Mouse (Mus musculus) stomach, postnatal 0 days (tissue): Measurements from ENCODE around the gene Acbd3. TPM values are rescaled to one million over a fixed set of nuclear protein-coding genes. Genes with fewer than 3 reads are reported as not detected.

Experiments
- ATAC-seq: fragments of 200-750 bp; cut with Nextera tagmentation; 2 replicates; pipeline ENCODE4 v1.8.0; 2017; ENCODE audit not compliant: low FRiP score, low TSS enrichment
- DNase-seq: peaks from one replicate; pipeline ENCODE4 v3.0.0-alpha.2; 2016; ENCODE audit warnings: low spot score
- H3K27ac ChIP-seq: fragments of 300-500 bp; sonication (generic); replicated peaks from 2 replicates; pipeline ENCODE4 v1.5.1; 2014; ENCODE audit warnings: mild to moderate bottlenecking, control low read depth
- H3K27me3 ChIP-seq: fragments of 300-500 bp; sonication (generic); 2 replicates; pipeline ENCODE4 v1.6.1; 2014; ENCODE audit warnings: low read length; ENCODE audit not compliant: control insufficient read depth, insufficient read depth
- H3K36me3 ChIP-seq: fragments of 300-500 bp; sonication (generic); 2 replicates; pipeline ENCODE4 v1.6.1; 2014; ENCODE audit warnings: low read length, mixed read lengths; ENCODE audit not compliant: control insufficient read depth, insufficient read depth
- H3K4me1 ChIP-seq: fragments of 300-500 bp; sonication (generic); replicated peaks from 2 replicates; pipeline ENCODE4 v1.6.1; 2014; ENCODE audit warnings: antibody characterized with exemption; ENCODE audit not compliant: control insufficient read depth, insufficient read depth
- H3K4me2 ChIP-seq: fragments of 300-500 bp; sonication (generic); replicated peaks from 2 replicates; pipeline ENCODE4 v1.6.1; 2014; ENCODE audit warnings: low read depth, mild to moderate bottlenecking, control low read depth, moderate library complexity
- H3K4me3 ChIP-seq: fragments of 300-500 bp; sonication (generic); 2 replicates; pipeline ENCODE4 v1.5.1; 2014; ENCODE audit warnings: low read depth, low read length, control low read depth
- H3K9ac ChIP-seq: fragments of 300-500 bp; sonication (generic); 2 replicates; pipeline ENCODE4 v1.6.1; 2014; ENCODE audit warnings: mild to moderate bottlenecking, low read length, control low read depth, mixed read lengths
- H3K9me3 ChIP-seq: fragments of 300-500 bp; sonication (generic); 2 replicates; pipeline ENCODE4 v1.6.1; 2016; ENCODE audit warnings: low read length; ENCODE audit not compliant: control insufficient read depth
- CTCF ChIP-seq: IDR thresholded peaks from 2 replicates; pipeline ENCODE4 v1.5.1; 2016; ENCODE audit warnings: antibody characterized with exemption, low read depth, mild to moderate bottlenecking, moderate library complexity
- EP300 ChIP-seq: optimal IDR thresholded peaks from 2 replicates; pipeline ENCODE3; 2016; ENCODE audit warnings: antibody characterized with exemption
- WGBS: fragments of 180-500 bp; shearing (Covaris S2); extraction: QIAGEN DNeasy Blood & Tissue Kit; methylation state at CpG from one replicate; pipeline ENCODE4 v1.1.7; 2014; 5-methylcytosine and 5-hydroxymethylcytosine counted together
- polyA plus RNA-seq: library from polyadenylated mRNA; unstranded; fragments of >200 nt; fragmentation: Nextera tagmentation; extraction: Ambion mirVana; gene quantifications from 2 replicates; pipeline ENCODE4 v1.2.1, GENCODE M21; 2015

The Acbd3 gene
- polyA plus RNA-seq, 1 experiment from 2014 or later, result 16.7 TPM

- DNase-seq, result no peak
- Histone ChIP-seq H3K9me3 (no peaks in the 10 kb centered on the region), H3K4me2 (no peak overlapping the region), H3K4me3 (no peak overlapping the region), H3K27me3 (no peaks in the 10 kb centered on the region), H3K9ac (no peak overlapping the region), H3K27ac (no peak overlapping the region), H3K36me3 (no peaks in the 10 kb centered on the region), H3K4me1 (no peaks in the 10 kb centered on the region)
- TF ChIP-seq EP300 (no peak), CTCF (no peak)
- 44% methylated on average over 6 of the region's 6 CpGs for WGBS
- ATAC-seq, result no peak
These were observed 50.1 kb downstream of the Acbd3 start for GRCm38 (mm10) chr1:180775849-180776493.

- no peaks in the 10 kb centered on the region for H3K4me1 ChIP-seq
- H3K27ac ChIP-seq, result no peak overlapping the region
- ATAC-seq, result no peak
- no peaks in the 10 kb centered on the region for H3K9me3 ChIP-seq
- H3K4me3 ChIP-seq, result no peak overlapping the region
- TF ChIP-seq EP300, result no peak
- no peak for TF ChIP-seq CTCF
- 72% methylated on average over 6 of the region's 6 CpGs for WGBS
- H3K36me3 ChIP-seq, result no peaks in the 10 kb centered on the region
- no peak for DNase-seq
- no peak overlapping the region for H3K4me2 ChIP-seq
- H3K27me3 ChIP-seq, result no peaks in the 10 kb centered on the region
- no peak overlapping the region for H3K9ac ChIP-seq
These were observed 50.7 kb downstream of the Acbd3 start for GRCm38 (mm10) chr1:180776494-180776893.

GRCm38 (mm10) chr1:180777289-180777659, 51.4 kb downstream of the Acbd3 start:
- Histone ChIP-seq H3K4me3 (peak overlapping the region; percentile 62), H3K36me3 (no peaks in the 10 kb centered on the region), H3K27me3 (no peaks in the 10 kb centered on the region), H3K4me2 (peak overlapping the region; percentile 95), H3K4me1 (no peaks in the 10 kb centered on the region), H3K9ac (peak overlapping the region; percentile 90), H3K27ac (peak overlapping the region; percentile 99), H3K9me3 (no peaks in the 10 kb centered on the region)
- no peak for TF ChIP-seq CTCF
- TF ChIP-seq EP300, result no peak
- DNase-seq, result no peak
- ATAC-seq, result peak; percentile 16
- WGBS, result 5% methylated on average over 10 of the region's 10 CpGs

DNA sequence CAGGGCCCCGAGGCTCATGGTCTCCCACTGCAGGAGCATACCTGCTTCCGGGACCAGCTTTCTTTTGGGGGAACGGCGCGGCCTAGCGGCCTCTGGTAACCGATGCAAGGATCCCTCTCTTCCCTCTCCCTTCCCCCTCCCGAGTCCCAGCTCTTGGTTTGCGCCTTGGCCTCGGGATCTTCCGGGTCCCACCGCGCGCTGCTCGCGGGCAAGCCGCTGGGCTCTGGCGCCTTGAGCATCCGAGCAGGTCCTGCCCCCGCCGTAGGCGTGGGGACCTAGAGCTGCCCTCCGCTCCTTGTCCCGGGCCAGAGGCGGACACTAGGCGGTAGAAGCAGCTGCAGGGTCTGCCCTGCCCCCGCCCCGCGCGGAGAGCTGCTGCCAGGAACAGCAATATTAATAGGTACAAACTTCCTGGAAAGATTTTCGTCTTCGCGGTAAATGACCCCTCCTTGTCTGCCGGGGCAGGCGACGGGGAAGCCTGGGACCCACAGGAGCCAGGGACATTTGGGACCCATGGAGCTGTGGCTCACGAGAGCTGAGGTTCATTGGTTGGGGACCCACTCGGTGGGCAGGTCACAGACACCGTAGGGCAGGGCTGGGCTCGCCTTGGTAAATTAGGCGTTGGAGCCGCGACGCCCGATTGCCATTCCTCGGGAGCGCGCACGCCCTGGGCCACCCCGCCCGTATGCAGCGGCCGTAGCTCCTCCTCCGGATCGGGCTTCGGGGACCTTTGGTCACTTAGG, 52.0 kb downstream of the Acbd3 start:
- no peaks in the 10 kb centered on the region for H3K4me1 ChIP-seq
- peak overlapping the region; percentile 62 for H3K4me3 ChIP-seq
- no peaks in the 10 kb centered on the region for H3K36me3 ChIP-seq
- no peaks in the 10 kb centered on the region for H3K27me3 ChIP-seq
- TF ChIP-seq EP300, result no peak
- peak; percentile 80 for TF ChIP-seq CTCF
- H3K9me3 ChIP-seq, result no peaks in the 10 kb centered on the region
- DNase-seq (peak; percentile 95), ATAC-seq (peak; percentile 89)
- H3K27ac ChIP-seq, result peak overlapping the region; percentile 99
- under 1% methylated on average over 56 of the region's 56 CpGs for WGBS
- H3K9ac ChIP-seq, result peak overlapping the region; percentile 90
- H3K4me2 ChIP-seq, result peak overlapping the region; percentile 95

GRCm38 (mm10) chr1:180778403-180778754, 52.5 kb downstream of the Acbd3 start:
- Histone ChIP-seq H3K4me3 (peak overlapping the region; percentile 62), H3K36me3 (no peaks in the 10 kb centered on the region), H3K27me3 (no peaks in the 10 kb centered on the region), H3K9me3 (no peaks in the 10 kb centered on the region), H3K4me2 (peak overlapping the region; percentile 95), H3K27ac (peak overlapping the region; percentile 99), H3K4me1 (no peaks in the 10 kb centered on the region), H3K9ac (peak overlapping the region; percentile 90)
- TF ChIP-seq EP300 (no peak), CTCF (no peak)
- DNase-seq (no peak), ATAC-seq (no peak)
- 2% methylated on average over 13 of the region's 13 CpGs for WGBS

DNA sequence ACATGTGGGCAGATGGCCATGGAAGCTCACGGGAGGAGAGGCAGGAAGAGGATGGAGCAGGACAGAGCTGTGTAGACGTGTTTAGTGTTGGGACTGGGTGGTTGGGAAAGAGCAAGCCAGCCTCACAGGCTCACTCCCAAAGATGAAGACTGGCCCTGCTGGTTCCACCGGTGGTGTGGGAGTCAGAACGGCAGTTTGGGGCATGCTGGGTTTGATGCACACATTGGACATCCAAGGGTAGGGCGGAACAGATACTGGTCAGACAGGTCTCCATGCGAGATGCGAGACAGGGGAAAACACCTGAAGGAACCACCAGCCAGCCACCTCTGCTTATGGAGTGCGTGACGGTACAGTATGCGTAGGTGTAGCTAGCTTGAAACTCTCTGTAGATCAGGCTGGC, 53.1 kb downstream of the Acbd3 start:
- no peak for DNase-seq
- no peaks in the 10 kb centered on the region for H3K36me3 ChIP-seq
- TF ChIP-seq EP300 (peak; percentile 30), CTCF (no peak)

More for the DNA sequence above, 53.1 kb downstream of the Acbd3 start:
- Histone ChIP-seq H3K9ac (no peak overlapping the region; the same call in 1 of the 2 replicates), H3K27ac (no peak overlapping the region), H3K9me3 (no peaks in the 10 kb centered on the region), H3K27me3 (no peaks in the 10 kb centered on the region), H3K4me1 (no peaks in the 10 kb centered on the region), H3K4me3 (peak overlapping the region; percentile 62; the same call in 1 of the 2 replicates), H3K4me2 (peak overlapping the region; percentile 95; the same call in 1 of the 2 replicates)
- ATAC-seq, result no peak
- 63% methylated on average over 10 of the region's 10 CpGs for WGBS
